Mouse (Mus musculus): ENCODE data around the gene Zcwpw1. TPM values are rescaled to one million over a fixed set of nuclear protein-coding genes. Genes with fewer than 3 reads are reported as not detected.
"Not testable (repeated sequence)": the region's sequence is repeated elsewhere in the genome, so short reads cannot be mapped to it uniquely, and the experiment has no call there.

Zcwpw1 gene
- polyA plus RNA-seq, 1 experiment = 12.4 TPM

- DNase-seq = no peak
- no peak overlapping the region for H3K27ac ChIP-seq (ENCODE audit: insufficient read depth, low read length)
- WGBS = 91% methylated on average over 3 of the region's 3 CpGs
- H3K27me3 ChIP-seq (ENCODE audit: control insufficient read depth, insufficient read depth, low read length) = no peaks in the 10 kb centered on the region
- H3K4me1 ChIP-seq (ENCODE audit: control insufficient read depth, insufficient read depth, low read length) = no peaks in the 10 kb centered on the region
- TF ChIP-seq CTCF (IDR thresholded peaks at IDR 0.05; ENCODE audit: borderline replicate concordance, insufficient read depth, low read depth, low read length) (no peak), POLR2A (IDR thresholded peaks at IDR 0.05; ENCODE audit: borderline replicate concordance, insufficient read depth, low read length) (no peak)
- H3K4me3 ChIP-seq (replicated peaks; ENCODE audit: insufficient read depth, low read depth, low read length) = no peak overlapping the region
These were observed 37.4 kb downstream of the Zcwpw1 start for GRCm38 (mm10) chr5:137825030-137825429.

DNA sequence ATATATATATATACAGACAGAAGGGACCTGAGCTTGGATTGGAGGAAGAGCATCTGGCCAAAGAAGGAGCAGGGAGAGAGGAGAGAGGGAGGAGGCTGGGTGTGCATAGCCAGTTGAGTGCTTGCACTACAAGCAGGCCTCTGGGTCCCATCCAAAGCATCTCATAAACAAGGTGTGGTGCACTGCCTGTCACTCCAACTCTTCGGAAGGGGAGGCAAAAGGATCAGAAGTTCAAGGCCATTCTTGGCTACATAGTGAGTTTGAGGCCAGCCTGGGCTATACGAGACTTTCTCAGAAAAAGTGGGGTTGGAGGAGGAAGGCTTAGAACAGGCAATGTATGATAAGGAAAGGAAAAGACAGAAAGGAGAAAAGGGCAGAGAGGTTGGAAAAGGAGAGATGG lies 38.4 kb downstream of the Zcwpw1 start:
- TF ChIP-seq POLR2A (IDR thresholded peaks at IDR 0.05; ENCODE audit: borderline replicate concordance, insufficient read depth, low read length) = no peak
- no peak for TF ChIP-seq CTCF (IDR thresholded peaks at IDR 0.05; ENCODE audit: borderline replicate concordance, insufficient read depth, low read depth, low read length)

DNA sequence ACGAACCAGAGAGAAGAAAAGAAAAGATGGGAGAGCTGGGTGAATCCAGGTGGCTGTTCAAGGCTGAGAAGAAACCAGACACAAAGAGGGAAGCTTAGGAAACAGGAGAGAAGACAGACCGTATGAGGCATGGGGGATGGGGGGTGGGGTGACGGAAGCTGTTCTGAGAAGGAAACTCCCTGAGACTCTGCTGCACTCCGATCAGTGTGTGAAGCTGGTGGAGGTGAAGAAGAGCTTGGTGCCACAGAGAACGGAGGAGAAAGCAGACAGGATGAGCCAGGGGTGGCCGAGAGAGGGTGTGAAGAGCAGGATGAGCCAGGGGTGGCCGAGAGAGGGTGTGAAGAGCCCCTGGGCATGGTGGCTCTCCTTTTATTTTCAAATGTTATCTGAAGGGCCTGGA lies 38.8 kb downstream of the Zcwpw1 start:
- Histone ChIP-seq H3K27me3 (ENCODE audit: control insufficient read depth, insufficient read depth, low read length) (no peaks in the 10 kb centered on the region), H3K4me3 (replicated peaks; ENCODE audit: insufficient read depth, low read depth, low read length) (no peak overlapping the region), H3K27ac (ENCODE audit: insufficient read depth, low read length) (no peak overlapping the region), H3K4me1 (ENCODE audit: control insufficient read depth, insufficient read depth, low read length) (no peaks in the 10 kb centered on the region)
- DNase-seq = no peak
- 71% methylated on average over 7 of the region's 7 CpGs for WGBS
- TF ChIP-seq POLR2A (IDR thresholded peaks at IDR 0.05; ENCODE audit: borderline replicate concordance, insufficient read depth, low read length) (no peak), CTCF (IDR thresholded peaks at IDR 0.05; ENCODE audit: borderline replicate concordance, insufficient read depth, low read depth, low read length) (no peak)

More for the DNA sequence above, 38.4 kb downstream of the Zcwpw1 start:
- Histone ChIP-seq H3K4me1 (ENCODE audit: control insufficient read depth, insufficient read depth, low read length) (no peaks in the 10 kb centered on the region), H3K27ac (ENCODE audit: insufficient read depth, low read length) (no peak overlapping the region), H3K27me3 (ENCODE audit: control insufficient read depth, insufficient read depth, low read length) (no peaks in the 10 kb centered on the region), H3K4me3 (replicated peaks; ENCODE audit: insufficient read depth, low read depth, low read length) (no peak overlapping the region)
- 69% methylated on average over 2 of the region's 2 CpGs for WGBS
- no peak for DNase-seq

GRCm38 (mm10) chr5:137828694-137829093 lies 41.1 kb downstream of the Zcwpw1 start:
- no peak for DNase-seq
- no peak overlapping the region for H3K4me3 ChIP-seq (replicated peaks; ENCODE audit: insufficient read depth, low read depth, low read length)
- no peak overlapping the region for H3K27ac ChIP-seq (ENCODE audit: insufficient read depth, low read length)
- H3K27me3 ChIP-seq (ENCODE audit: control insufficient read depth, insufficient read depth, low read length) = no peaks in the 10 kb centered on the region
- TF ChIP-seq CTCF (IDR thresholded peaks at IDR 0.05; ENCODE audit: borderline replicate concordance, insufficient read depth, low read depth, low read length) = no peak
- no peak for TF ChIP-seq POLR2A (IDR thresholded peaks at IDR 0.05; ENCODE audit: borderline replicate concordance, insufficient read depth, low read length)
- H3K4me1 ChIP-seq (ENCODE audit: control insufficient read depth, insufficient read depth, low read length) = no peaks in the 10 kb centered on the region
- 80% methylated on average over 6 of the region's 6 CpGs for WGBS

GRCm38 (mm10) chr5:137830238-137830637 lies 42.6 kb downstream of the Zcwpw1 start:
- no peak overlapping the region for H3K4me3 ChIP-seq (replicated peaks; ENCODE audit: insufficient read depth, low read depth, low read length)
- WGBS = 81% methylated on average over 7 of the region's 7 CpGs
- no peak for TF ChIP-seq POLR2A (IDR thresholded peaks at IDR 0.05; ENCODE audit: borderline replicate concordance, insufficient read depth, low read length)

DNA sequence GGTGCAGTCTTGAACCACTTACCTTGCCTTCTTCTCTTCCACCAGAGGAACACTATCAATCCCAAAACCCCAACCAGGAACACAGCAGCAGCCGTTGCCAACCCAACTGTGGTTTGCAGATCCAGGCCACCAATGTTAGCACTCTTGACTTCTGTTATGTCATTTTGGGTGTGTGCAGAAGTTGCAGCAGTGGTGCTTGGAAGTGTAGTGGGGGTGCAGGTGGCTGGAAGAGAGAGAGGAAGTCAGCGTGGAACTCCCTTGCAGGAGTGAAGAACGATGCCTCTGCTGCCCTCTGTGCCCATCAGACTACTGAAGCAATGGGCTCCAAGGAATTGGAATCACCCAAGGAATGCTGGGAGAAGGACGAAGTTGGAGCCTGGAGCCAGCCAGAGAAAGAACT lies 43.5 kb downstream of the Zcwpw1 start:
- H3K4me1 ChIP-seq (ENCODE audit: control insufficient read depth, insufficient read depth, low read length) = no peaks in the 10 kb centered on the region
- H3K4me3 ChIP-seq (replicated peaks; ENCODE audit: insufficient read depth, low read depth, low read length) = no peak overlapping the region
- TF ChIP-seq POLR2A (IDR thresholded peaks at IDR 0.05; ENCODE audit: borderline replicate concordance, insufficient read depth, low read length) = no peak
- no peak for TF ChIP-seq CTCF (IDR thresholded peaks at IDR 0.05; ENCODE audit: borderline replicate concordance, insufficient read depth, low read depth, low read length)
- no peaks in the 10 kb centered on the region for H3K27me3 ChIP-seq (ENCODE audit: control insufficient read depth, insufficient read depth, low read length)
- no peak overlapping the region for H3K27ac ChIP-seq (ENCODE audit: insufficient read depth, low read length)
- 76% methylated on average over 4 of the region's 4 CpGs for WGBS
- DNase-seq = no peak

More at GRCm38 (mm10) chr5:137830238-137830637, 42.6 kb downstream of the Zcwpw1 start:
- H3K27ac ChIP-seq (ENCODE audit: insufficient read depth, low read length) = no peak overlapping the region
- no peaks in the 10 kb centered on the region for H3K4me1 ChIP-seq (ENCODE audit: control insufficient read depth, insufficient read depth, low read length)
- DNase-seq = no peak
- H3K27me3 ChIP-seq (ENCODE audit: control insufficient read depth, insufficient read depth, low read length) = no peaks in the 10 kb centered on the region

DNA sequence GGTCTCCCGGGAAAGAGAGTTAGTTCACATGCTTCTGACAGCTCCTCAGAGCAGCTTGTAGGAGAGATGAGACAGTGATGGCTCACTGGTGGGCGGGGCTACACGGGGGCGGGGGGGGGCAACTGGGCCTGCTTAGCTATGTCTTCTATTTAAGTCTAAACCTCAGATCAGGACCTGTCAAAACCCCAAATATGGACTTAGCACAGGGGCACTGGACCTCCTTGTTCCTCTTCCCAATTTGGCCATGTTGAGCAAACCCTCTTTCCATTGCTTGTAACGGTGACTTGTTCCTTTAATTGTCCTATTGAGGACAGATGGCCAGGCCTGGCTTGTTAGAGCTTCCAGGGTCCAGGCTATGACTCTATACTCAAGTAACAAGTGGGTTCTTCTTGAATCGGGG lies 43.9 kb downstream of the Zcwpw1 start:
- 72% methylated on average over 6 of the region's 6 CpGs for WGBS
- Histone ChIP-seq H3K27me3 (ENCODE audit: control insufficient read depth, insufficient read depth, low read length) (no peaks in the 10 kb centered on the region), H3K4me1 (ENCODE audit: control insufficient read depth, insufficient read depth, low read length) (no peaks in the 10 kb centered on the region), H3K27ac (ENCODE audit: insufficient read depth, low read length) (no peak overlapping the region), H3K4me3 (replicated peaks; ENCODE audit: insufficient read depth, low read depth, low read length) (no peak overlapping the region)
- no peak for TF ChIP-seq CTCF (IDR thresholded peaks at IDR 0.05; ENCODE audit: borderline replicate concordance, insufficient read depth, low read depth, low read length)
- DNase-seq = no peak

DNA sequence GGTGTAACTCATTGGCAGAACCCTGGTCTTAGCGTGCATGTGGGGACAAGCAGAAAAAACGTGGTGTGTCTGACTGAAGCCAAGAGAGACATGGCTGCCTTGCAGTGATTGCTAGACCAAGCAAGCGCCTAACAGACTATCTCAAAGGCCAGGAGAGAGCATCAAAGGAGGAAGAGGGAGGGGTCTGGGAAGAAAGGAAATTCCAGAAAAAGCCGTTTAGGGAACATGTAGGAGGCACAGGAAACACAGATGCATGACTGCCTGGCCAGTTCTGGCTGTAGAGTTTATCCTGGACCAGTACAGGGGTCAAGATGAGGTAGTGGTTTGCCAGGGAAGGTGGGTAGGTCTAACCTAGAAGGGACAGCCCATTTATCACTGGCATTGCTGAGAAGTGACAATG lies 45.9 kb downstream of the Zcwpw1 start:
- DNase-seq = no peak
- TF ChIP-seq POLR2A (IDR thresholded peaks at IDR 0.05; ENCODE audit: borderline replicate concordance, insufficient read depth, low read length) (no peak), CTCF (IDR thresholded peaks at IDR 0.05; ENCODE audit: borderline replicate concordance, insufficient read depth, low read depth, low read length) (no peak)
- no peak overlapping the region for H3K4me3 ChIP-seq (replicated peaks; ENCODE audit: insufficient read depth, low read depth, low read length)
- H3K4me1 ChIP-seq (ENCODE audit: control insufficient read depth, insufficient read depth, low read length) = no peaks in the 10 kb centered on the region
- no peaks in the 10 kb centered on the region for H3K27me3 ChIP-seq (ENCODE audit: control insufficient read depth, insufficient read depth, low read length)
- H3K27ac ChIP-seq (ENCODE audit: insufficient read depth, low read length) = no peak overlapping the region
- 51% methylated on average over 4 of the region's 4 CpGs for WGBS

GRCm38 (mm10) chr5:137835966-137836520 lies 48.4 kb downstream of the Zcwpw1 start, which contains the start of gene Pilra:
Pilra (minus strand) TSS chr5:137836281.
- 34% methylated on average over 2 of the region's 2 CpGs for WGBS
- not testable (repeated sequence) for DNase-seq; H3K27ac ChIP-seq (ENCODE audit: insufficient read depth, low read length); H3K4me3 ChIP-seq (replicated peaks; ENCODE audit: insufficient read depth, low read depth, low read length); H3K27me3 ChIP-seq (ENCODE audit: control insufficient read depth, insufficient read depth, low read length); H3K4me1 ChIP-seq (ENCODE audit: control insufficient read depth, insufficient read depth, low read length)

Data from cerebellum, adult 2 months (tissue).